Mouse (Mus musculus) myocyte (in vitro differentiated cells): ENCODE results near the gene Cblb.

Source experiments
- MAX ChIP-seq: IDR thresholded peaks from one replicate; pipeline ENCODE4 v1.6.1; 2011; ENCODE audit warnings: low read depth, mild to moderate bottlenecking, control low read depth
- POLR2A ChIP-seq: IDR thresholded peaks from one replicate; pipeline ENCODE4 v1.6.1; 2011; ENCODE audit warnings: low read depth, mild to moderate bottlenecking, control low read depth, moderate library complexity; ENCODE audit not compliant: insufficient read length

- TF ChIP-seq POLR2A (no peak), MAX (no peak)
Observed at GRCm38 (mm10) chr16:52055236-52055635, 24.2 kb downstream of the Cblb start.
